Mouse (Mus musculus) adrenal gland, postnatal 4 days (tissue): ENCODE results near the gene Adprm. TPM values are rescaled to one million over a fixed set of nuclear protein-coding genes. Genes with fewer than 3 reads are reported as not detected.
"Not testable (repeated sequence)": the region's sequence is repeated elsewhere in the genome, so short reads cannot be mapped to it uniquely, and the experiment has no call there.

Experiments
- DNase-seq, 2 experiments: peaks; one replicate each; pipeline ENCODE4 v3.0.0; 2021 to 2022; ENCODE audit warnings: low spot score in 2 of 2, mixed read lengths in 2 of 2
- long read RNA-seq, 2 experiments: library from polyadenylated mRNA; stranded (forward); transcript quantifications; one replicate each; pipeline ENCODE4 v2.0.0; 2021
- total RNA-seq, 2 experiments: library from RNA; stranded (reverse); gene quantifications; 2 replicates each; pipeline ENCODE4 v1.2.3; 2021

Gene Adprm
- 10 to 100 TPM; 28.0 to 29.2 TPM for total RNA-seq
- long read RNA-seq, experiment 1, partial matches to known transcripts: 2 of 16 reads
- long read RNA-seq, experiment 1, other reads (novel, unspliced or antisense): 10 of 16 reads
- long read RNA-seq, experiment 2, transcript Adprm-201 (5 exons, 1,283 nt): major isoform, 10 of 27 reads
- long read RNA-seq, experiment 2, partial matches to known transcripts: 3 of 27 reads
- long read RNA-seq, experiment 2, other reads (novel, unspliced or antisense): 12 of 27 reads

- DNase-seq: peak; percentile 69 to 81
Measured at GRCm38 (mm10) chr11:67052321-67052952, at the start of gene Adprm, which contains the start of gene Sco1. Adprm (minus strand) TSS chr11:67052594. Sco1 (plus strand) TSS chr11:67052670.

- DNase-seq: no peak
Measured at GRCm38 (mm10) chr11:67101713-67102112, 49.3 kb upstream of the Adprm start.

- DNase-seq: no peak
Measured at GRCm38 (mm10) chr11:67100169-67100568, 47.8 kb upstream of the Adprm start.

- no peak for DNase-seq
Measured at GRCm38 (mm10) chr11:67099241-67099640, 46.8 kb upstream of the Adprm start.

- DNase-seq: no peak
Measured at GRCm38 (mm10) chr11:67098427-67098826, 46.0 kb upstream of the Adprm start.

- DNase-seq: no peak
Measured at GRCm38 (mm10) chr11:67097709-67098108, 45.3 kb upstream of the Adprm start.

GRCm38 (mm10) chr11:67094470-67094869 is 42.1 kb upstream of the Adprm start:
- no peak for DNase-seq

- no peak for DNase-seq
Measured at GRCm38 (mm10) chr11:67093652-67094051, 41.3 kb upstream of the Adprm start.

GRCm38 (mm10) chr11:67093201-67093600 is 40.8 kb upstream of the Adprm start:
- DNase-seq: no peak

- not testable (repeated sequence) for DNase-seq
Measured at GRCm38 (mm10) chr11:67092354-67092753, 40.0 kb upstream of the Adprm start.

- DNase-seq: no peak
Measured at GRCm38 (mm10) chr11:67087225-67087624, 34.8 kb upstream of the Adprm start.

- no peak for DNase-seq
Measured at GRCm38 (mm10) chr11:67086467-67087164, 34.2 kb upstream of the Adprm start.

GRCm38 (mm10) chr11:67085489-67085888 is 33.1 kb upstream of the Adprm start:
- peak in 1 of 2 experiments; percentile 35 for DNase-seq

- DNase-seq: no peak
Measured at GRCm38 (mm10) chr11:67083712-67084340, 31.4 kb upstream of the Adprm start.

GRCm38 (mm10) chr11:67083239-67083638 is 30.8 kb upstream of the Adprm start:
- DNase-seq: no peak

GRCm38 (mm10) chr11:67082793-67083192 is 30.4 kb upstream of the Adprm start:
- no peak for DNase-seq

- DNase-seq: no peak
Measured at GRCm38 (mm10) chr11:67082188-67082587, 29.8 kb upstream of the Adprm start.

- peak in 1 of 2 experiments; percentile 14 for DNase-seq
Measured at GRCm38 (mm10) chr11:67081125-67081649, 28.8 kb upstream of the Adprm start.

GRCm38 (mm10) chr11:67080168-67080567 is 27.8 kb upstream of the Adprm start:
- peak in 1 of 2 experiments; percentile 17 for DNase-seq

- no peak for DNase-seq
Measured at GRCm38 (mm10) chr11:67079740-67080139, 27.3 kb upstream of the Adprm start.

- no peak for DNase-seq
Measured at GRCm38 (mm10) chr11:67078888-67079287, 26.5 kb upstream of the Adprm start.
